Mouse (Mus musculus): Measurements from ENCODE around the gene Chka.
A peak's percentile ranks its signal among the peaks of the same experiment; 100 is the strongest.

Gene Chka

DNA sequence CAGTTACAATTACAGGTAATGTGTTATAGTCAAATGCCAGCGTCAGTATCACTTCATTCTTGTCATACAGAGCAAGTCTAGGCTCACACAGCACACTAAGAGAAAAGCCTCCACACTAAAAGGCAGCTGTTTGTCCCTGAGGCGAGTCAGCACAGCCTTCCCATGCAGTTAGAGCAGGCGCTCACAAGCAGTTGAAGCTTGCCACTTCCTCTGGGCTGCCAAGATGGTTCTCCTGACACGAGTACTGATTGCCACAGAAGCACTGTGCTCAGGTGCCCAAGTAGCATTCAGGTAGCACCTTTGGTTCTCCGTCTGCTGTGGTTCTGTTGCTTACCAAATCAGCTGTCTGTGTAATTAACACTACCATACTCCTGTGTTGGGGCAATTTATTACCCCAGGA lies 37.5 kb downstream of the Chka start:
- DNase-seq (ENCODE audit: low read depth, low spot score) = no peak

DNA sequence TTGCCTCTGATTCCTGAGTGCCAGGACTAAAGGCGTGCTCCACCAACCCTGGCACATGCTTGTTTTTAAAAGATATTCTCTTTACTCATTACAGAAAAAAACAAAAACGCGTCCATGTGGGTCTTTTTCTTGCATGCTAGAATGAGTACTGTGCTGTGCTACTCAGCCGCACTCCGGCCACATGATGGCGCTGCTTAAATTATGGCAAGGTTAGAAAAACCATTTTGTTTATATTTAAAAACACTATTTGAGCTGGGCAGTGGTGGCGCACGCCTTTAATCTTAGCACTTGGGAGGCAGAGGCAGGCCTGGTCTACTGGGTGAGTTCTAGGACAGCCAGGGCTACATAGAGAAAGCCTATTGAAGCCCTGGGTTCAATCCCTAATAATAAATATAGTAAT lies 38.6 kb downstream of the Chka start:
- no peak for DNase-seq (ENCODE audit: low read depth, low spot score)

DNA sequence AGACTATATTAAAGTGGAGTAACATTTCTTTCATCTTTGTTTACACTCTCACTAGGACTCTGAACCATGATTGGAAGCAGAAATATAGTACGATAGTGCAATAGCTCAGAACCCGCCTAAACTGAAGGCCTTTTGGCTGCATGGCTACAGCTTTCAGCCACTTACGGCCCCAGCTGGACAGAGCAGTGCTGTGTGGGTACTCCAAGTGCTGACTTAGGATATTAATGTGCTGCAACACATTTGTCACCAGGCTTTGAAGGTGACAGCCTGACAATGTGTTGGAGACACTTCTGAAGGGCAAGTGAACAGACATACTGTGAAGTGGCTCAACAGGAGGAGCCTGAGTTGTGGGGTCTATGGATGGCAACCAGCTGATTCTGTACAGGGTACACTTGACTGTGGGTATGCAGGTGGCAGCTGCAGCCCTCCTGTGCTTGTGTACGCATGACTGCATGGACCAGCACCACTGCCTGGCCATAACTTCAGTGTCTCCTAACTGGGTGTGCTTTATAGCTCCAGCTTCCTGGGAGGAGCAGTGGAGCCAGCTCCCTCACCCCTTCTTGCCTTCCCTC lies 42.1 kb downstream of the Chka start:
- no peak for DNase-seq (ENCODE audit: low read depth, low spot score)

DNA sequence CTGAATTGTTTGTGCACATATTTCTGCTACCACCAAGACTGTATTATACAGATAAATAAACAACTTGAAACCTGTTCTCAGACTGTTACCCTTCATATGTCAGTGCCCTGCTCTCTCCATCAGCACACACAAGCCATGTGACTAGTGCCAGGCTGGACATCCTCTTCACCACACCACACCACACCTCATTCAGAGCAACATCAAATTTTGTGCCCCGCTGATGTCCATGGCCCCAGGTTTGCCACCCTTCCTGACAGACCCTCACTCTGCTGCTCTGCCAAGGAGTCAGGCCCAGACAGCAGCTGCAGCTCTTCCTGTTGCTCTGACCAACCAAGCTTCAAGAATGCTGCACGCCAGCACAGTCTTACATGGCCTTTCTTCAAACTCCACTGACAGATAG lies 42.7 kb downstream of the Chka start:
- no peak for DNase-seq (ENCODE audit: low read depth, low spot score)

DNA sequence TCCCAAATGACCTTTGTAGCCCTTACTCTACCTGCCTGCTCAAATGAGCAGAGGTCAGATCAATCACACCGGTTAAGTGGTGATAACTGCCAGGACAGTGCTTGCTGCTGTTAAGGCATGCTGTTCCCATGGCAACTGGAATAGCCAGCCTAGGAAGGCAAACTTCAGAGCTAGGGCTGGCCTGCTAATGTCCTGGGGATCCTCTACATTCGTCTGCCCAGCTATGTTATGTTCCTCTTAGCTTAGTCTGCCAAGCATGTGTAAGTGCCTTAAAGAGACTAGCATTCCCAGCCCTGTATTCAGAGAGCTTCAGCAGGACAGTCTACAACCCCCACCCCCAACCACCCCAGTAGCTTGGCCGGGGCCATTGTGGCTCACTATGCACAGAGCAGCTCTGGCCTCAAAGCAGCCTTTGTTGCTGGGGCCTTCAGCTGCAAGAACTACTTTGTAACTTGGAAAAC lies 43.6 kb downstream of the Chka start:
- DNase-seq (ENCODE audit: low read depth, low spot score) = peak; percentile 57

DNA sequence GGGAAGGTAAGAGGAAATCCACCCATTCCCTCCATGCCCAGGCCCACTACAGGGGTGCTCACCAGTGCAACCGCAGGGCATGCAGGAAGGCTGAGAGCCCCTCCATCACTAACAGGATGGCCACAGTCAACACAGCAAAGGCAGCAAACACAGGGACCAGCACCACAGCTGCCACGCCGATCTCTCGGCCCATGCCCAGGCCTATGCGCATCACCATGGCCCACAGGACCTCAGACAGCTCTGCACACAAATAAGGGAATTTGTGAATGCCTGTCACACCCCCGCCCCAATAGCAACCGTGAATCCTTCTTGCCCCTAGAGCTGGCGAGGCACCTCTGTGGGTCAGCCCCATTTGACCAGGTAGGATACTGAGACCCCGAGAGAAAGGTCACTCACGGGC lies 44.6 kb downstream of the Chka start:
- no peak for DNase-seq (ENCODE audit: low read depth, low spot score)

DNA sequence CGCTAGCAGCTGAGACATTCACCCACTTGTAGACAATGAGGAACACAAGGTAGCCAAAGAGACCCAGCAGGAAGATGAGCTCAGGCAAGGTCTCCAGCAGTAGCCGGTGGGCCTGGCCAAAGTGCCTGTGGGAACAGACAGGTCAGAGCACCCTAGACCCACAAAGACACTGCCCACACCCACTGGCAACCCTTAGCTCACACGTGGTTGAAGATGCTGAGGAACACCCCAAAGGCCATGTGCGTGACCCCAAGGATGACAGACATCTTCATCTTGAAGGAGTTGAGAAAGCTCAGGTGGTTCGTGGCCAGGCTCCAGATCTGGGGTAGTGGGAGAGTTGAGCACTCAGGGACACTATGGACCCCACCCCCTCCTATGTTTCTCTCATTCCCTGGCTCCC lies 46.0 kb downstream of the Chka start:
- no peak for DNase-seq (ENCODE audit: low read depth, low spot score)

DNA sequence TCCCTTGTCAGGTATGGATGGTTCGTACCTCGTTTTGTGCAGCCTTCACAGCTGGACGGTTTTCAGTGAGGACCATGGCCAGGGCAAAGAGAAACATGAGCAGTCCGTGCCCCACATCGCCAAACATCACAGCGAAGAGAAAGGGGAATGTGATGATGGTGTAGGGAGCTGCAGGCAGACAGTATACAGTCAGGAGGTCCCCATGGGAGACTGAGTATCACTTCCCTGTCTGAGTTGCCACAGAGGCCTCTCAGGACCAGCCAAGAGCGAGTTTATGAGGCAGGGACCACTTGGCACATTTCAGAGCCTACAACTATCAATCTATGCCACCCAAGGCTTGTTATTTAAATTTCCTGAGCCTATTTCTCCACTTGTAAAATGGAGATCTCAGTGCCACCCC lies 47.4 kb downstream of the Chka start:
- no peak for DNase-seq (ENCODE audit: low read depth, low spot score)

DNA sequence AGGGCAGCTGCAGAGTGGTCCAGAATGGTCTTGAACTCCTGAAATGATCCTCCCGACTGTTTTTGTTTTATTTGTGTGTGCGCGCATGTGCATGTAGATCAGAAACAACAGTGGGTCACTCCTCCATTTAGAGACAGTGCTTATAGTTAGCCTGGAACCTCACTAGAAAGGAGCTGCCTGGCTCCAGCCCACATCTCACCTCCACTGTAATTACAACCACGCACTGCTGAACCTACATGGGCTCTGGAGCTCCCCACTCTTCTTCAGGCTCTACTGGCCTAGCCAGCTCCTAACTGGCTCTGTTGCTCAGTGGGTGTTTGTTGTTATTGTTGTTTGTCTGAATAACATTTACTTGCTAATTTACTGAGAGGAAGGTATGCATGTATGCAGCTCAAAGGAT lies 48.0 kb downstream of the Chka start:
- DNase-seq (ENCODE audit: low read depth, low spot score) = no peak

DNA sequence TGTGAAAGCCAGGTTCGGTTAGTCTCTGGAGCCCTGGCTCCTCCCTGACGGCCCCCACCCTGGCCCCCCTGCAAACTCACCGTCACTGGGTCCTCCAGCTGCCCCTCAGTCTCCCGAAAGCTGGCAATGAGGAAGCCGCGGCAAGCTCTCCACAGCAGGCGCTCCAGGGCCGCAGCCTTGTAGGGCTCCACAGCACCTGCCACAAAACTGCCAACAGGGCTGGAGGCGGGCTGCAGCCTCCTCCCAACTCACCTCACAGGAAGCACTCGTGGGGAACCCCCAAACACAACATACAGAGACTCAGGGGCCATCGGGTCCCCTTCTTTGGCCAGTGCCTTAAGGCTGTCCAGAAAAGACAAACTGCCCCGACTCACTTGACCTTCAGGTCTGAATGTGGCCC lies 51.4 kb downstream of the Chka start:
- DNase-seq (ENCODE audit: low read depth, low spot score) = no peak

DNA sequence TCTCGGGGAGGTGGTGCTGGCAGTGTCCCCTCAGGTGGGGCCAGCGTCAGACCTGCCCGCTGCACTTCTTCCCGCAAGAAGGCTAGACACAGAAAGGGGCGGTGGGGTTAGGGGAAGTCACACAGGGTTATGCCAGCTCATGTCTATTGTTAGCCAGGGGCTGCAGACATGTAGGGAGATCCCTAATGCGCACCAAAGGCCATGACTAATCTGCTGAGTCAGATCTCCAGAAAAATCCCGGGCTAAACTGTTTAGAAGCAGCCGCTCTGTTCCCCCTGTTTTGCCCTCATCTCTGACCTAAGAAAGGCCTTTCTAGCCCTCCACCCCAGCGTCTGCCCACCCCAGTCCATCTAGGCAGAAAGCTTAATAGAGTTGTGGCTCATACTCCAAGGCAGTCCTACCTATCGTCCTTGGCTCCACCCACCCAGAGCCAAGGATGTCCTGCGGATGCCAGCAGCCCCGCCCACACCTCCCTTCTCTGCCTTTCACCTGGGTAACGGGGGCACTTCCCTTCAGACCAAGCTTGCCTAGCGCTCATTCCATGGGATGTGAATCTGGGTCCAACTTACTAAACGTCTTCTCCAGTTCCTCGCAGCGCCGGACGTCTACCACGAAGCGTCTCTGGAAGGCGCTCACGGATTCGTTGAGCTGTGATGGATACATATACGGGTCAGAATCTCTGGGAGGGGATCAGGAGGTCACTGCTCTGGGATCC lies 52.2 kb downstream of the Chka start:
- no peak for DNase-seq (ENCODE audit: low read depth, low spot score)

DNA sequence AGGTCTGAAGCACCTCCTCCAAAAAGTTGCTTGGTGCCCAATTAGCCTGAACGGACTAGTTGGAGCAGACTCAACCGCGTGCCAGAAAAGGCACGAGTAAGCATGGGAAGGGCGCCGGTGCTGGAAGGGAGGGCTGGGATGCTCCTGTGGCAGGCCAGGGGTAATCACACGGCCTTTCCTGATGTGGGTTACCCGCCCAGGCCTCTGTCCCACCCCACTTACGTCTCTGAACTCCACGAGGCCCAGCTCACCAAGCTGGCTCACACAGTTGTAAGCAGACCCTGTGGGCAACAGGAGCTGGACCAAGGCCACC lies 52.7 kb downstream of the Chka start:
- DNase-seq (ENCODE audit: low read depth, low spot score) = no peak

DNA sequence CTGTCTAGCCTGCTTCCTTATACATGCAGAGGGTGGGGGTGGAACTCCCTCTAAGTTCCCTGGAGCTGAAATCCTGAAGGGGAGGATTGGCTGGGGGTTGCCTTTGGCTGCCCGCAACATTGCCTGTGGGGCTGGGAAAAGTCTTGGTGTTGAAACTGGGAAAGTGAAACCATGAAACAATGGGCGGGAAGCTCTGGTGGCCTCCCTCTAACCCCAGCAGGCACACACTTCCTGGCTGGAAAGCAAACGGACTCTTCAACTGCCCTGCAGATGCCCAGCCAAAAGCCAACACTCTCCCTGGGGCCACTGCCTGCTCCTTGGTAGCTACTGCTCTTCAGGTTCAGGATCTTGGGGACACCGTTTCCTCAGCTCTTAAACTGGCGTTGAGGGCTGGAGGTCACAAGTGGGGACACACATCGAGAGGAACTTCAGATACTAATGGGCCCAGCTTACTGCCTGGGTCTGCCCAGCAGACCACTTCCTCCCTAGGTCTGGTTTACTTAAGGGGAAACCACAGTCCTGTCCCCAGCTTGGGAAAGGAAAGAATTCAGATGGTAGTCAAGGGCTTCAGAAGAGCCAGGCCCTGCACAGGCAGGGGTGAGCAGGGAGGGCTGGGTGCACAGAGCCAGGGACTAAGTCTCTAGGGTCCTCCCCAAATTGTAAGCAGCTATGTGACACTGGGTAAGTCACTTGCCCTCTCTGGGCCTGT lies 53.8 kb downstream of the Chka start:
- no peak for DNase-seq (ENCODE audit: low read depth, low spot score)

DNA sequence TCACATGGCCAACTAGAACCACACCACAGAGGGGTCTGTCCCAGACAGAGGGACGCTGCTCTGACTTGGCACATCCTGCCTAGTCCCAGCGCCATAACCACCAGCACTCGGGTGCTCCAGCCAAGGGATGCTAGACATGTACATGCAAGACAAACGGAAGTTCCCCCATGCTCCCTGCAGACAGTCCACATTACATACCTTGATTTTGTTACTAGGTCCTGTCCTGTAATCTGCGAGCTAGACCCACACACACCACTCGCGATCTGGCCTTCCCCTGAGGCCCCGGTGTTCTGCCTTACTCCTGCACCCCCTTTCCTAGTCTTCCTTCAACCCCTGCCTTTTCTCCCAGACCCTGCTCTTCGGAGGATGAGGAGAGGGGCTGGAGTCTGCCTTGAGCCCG lies 54.8 kb downstream of the Chka start:
- no peak for DNase-seq (ENCODE audit: low read depth, low spot score)

DNA sequence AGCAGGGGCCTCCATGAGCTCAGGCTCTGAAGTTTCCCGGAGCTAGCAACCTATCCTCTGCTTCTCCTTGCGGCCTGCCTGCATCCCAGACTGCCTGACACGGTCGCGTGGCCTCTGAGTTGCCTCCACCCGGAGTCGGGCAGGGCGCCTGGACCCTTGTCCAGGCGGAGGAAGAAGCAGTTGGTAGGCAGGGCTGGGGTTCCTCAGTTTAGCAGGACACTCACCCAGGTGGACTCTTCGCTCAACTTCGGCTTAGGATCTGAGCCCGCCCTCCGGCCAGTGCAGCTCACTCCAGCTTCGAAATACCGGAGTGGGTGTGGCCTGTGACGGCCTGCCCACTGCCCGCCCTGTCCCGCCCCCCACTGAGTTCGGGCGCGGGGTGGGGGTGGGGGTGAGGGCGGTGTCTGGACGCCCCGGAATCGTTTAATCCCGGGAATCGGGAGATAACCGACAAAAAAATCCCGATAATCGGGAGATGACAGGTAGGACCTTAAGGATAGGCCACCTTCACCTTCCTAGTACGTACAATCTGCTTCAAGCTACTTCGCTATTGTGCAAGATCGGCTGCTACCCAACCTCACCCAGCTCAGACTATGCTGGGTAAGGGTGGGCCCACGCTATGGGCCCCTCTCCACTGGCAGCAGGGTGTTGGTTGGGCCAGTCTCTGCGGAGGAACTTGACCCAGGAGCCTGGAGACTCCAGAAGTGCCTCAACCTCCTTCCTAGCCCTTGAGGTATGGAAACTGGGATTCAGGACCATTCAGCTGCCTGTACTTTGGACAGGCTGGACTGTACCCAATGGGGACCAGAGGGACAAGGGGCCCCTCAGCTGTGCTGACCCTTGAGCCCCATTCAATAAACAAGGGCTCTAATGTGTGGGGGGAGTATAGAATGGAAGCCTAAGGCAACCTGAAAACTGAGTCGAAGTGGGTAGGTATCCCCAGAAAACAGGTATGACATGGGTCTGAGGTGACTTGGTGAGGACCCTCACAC lies 55.5 kb downstream of the Chka start, which contains the start of gene Tcirg1:
Gene Tcirg1 (minus strand): TSS at position 339 of the 992 bp plus-strand sequence.
- peak; percentile 70 for DNase-seq (ENCODE audit: low read depth, low spot score)

DNA sequence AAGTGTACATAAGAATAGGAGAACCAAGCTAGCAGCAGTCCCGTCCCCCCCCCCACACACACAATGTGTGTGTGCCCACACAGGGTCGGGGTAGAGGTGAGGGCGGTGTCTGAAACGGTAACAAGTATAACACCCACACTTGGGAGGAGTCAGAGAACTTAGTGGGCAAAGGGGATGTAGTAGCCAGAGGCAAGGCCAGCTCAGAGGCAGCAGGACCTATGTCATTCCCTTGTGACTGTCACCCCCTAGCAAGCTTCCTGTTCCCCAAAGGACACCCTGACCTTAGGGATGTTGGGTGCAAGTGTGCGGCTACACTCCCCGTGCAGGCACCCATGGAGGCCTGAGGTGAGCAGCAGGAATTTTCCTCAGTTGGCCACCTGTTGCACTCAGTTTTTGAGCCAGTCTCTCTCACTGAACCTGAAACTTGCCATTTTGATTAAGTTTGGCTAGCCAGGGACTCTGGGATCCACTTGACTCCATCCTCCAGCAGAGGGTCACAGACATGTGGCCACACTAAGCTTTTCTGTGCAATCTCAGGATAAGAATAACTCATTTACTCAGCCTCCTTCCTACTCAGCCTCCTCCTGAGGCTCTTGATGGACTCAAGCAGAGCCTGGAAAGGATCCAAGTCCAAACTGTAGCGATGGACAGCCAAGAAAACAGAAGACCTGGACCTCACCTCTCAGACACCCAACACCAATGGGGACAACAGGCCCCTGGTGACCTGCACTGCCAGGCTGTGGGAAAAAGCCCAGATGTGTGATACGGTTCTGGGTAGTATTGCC lies 56.5 kb downstream of the Chka start:
- no peak for DNase-seq (ENCODE audit: low read depth, low spot score)

DNA sequence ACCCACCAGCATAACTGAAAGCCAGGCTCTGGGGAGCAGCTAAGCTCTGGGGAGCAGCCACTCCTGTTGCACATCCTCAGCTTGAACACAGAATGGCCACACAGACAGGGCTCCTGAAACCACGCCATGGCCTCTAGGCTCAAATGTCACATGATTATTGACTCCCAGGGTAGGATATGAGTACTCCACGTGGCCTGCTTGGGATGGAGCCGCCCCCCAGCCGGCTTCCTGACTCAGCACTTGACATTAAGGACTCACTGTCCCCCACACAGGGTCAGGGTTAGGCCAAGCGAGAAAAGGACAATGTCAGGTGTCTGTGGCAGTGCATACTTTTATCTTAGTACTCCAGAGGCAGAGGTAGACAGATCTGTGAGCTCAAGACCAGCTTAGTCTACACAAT lies 58.6 kb downstream of the Chka start:
- no peak for DNase-seq (ENCODE audit: low read depth, low spot score)

DNA sequence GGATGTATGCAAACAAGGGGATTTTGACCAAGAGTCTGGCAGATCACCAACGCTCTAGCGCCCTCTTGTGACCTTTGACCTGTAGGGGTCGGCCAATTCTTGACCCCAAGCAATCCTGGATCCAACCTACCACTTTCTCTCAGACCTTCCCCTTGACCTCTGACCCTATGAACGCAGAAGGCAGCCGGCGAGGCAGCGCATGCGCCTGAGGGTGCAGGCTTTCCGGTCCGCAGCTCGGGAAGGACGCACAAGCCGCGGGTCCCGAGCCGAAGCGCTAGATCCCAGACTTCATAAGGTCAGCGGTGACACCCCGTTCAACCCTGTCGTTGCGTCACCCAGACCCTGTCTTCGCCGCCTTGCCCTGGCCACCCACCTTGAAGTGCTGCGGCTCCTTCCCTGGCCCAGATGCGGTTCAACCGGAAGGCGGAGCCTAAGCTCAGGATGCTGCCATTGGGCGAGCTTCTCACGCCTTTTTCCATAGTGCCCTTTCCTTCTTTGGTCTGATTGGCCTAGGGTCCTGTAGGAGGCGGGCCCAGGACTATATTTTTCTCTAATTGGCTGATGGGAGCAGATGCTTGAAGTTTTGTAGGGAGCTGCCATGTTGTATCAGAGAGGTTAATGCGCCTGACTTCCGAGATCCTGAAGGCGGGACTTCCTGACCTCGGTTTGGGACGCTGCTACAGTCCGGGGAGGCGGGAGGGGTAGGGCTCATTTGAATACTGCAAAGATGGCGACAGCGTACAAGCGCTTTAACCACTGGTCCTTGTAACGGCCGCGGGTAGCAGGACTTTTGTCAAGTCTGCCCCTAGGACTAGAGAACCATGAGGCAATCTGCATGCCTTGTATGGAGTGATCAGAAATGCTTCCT lies 61.0 kb downstream of the Chka start, which contains the start of gene Ndufs8:
Gene Ndufs8 (minus strand): TSS at position 438 of the 868 bp plus-strand sequence.
- peak; percentile 98 for DNase-seq (ENCODE audit: low read depth, low spot score)

DNA sequence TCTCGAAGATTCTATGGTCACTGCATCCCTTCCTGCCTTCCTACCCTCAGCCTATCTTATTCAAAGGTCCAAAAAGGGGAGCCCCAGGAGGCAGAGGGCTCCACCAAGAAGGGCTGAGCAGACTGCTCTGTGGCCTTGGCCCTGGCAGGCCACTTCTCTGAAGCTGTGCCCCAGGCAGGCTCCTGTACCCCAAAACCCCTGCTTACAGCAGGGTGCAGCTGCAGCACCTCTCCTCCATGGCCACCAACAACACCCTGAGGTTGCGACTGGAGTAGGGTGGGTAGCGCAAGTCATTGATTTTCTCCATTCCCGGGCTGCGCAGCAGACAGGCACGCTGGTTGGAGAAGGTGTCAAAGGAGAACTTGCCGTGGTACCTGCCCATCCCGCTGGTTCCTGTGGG lies 62.1 kb downstream of the Chka start:
- no peak for DNase-seq (ENCODE audit: low read depth, low spot score)

DNA sequence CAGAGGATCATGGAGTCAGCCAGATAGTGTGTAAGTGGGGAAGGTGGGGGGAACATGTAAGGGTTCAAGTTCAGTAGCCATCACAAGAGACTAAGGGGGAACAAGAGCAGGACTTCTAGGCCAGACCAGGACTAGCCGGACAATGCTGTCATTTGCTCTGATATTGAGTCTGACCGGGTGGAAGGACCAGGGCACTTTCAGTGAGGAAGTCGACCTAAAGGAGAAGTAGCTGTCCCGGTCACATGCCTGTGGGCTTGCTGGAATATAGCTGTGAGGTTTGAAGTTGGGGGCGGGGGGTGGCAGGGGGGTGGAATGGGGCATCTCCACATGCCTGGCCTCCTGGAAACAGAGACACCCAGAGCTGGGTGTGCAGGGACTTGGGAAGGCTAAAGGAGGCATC lies 63.0 kb downstream of the Chka start:
- no peak for DNase-seq (ENCODE audit: low read depth, low spot score)
